Mouse (Mus musculus) lung, adult 2 months (tissue): ENCODE data around the gene Best1.

Experiments used
- CTCF ChIP-seq: fragments of 200-500 bp; IDR thresholded peaks from 2 replicates; pipeline ENCODE4 v1.5.1; 2011; ENCODE audit warnings: mild to moderate bottlenecking, low read length, control low read depth; ENCODE audit not compliant: insufficient read depth
- POLR2A ChIP-seq: fragments of 200-500 bp; IDR thresholded peaks from 2 replicates; pipeline ENCODE4 v1.6.1; 2011; ENCODE audit warnings: low read depth, mild to moderate bottlenecking, control low read depth, low read length, borderline replicate concordance; ENCODE audit errors: extremely low read depth

- TF ChIP-seq CTCF: peak; percentile 90
- TF ChIP-seq POLR2A: no peak
Observed at GRCm38 (mm10) chr19:10034785-10035447, 33.5 kb upstream of the Best1 start.
